Comparison of ENCODE assay signal across 19 mouse cellular contexts in genomic region chr2:31180081-31180551, GRCm38 (mm10). TPM values are rescaled to one million over a fixed set of nuclear protein-coding genes. Genes with fewer than 3 reads are reported as not detected.
DNase-seq lines count a peak whose midpoint lies in the region; ATAC-seq lines count a peak whose summit lies in the region.
"Had no signal": no experiment of that assay in that cellular context is flagged by ENCODE, and none has a peak within 500 bp of the region (broad histone marks: within the 10 kb centered on the region; RNA-seq: fewer than 3 reads in every experiment).

No protein-coding gene starts in this region.

- WGBS in heart, embryonic 10.5 days: 47% methylated on average over 7 of the region's 7 CpGs
- WGBS in lung, embryonic 15.5 days: 43% methylated on average over 7 of the region's 7 CpGs

- no peaks in the 10 kb centered on the region for H3K9me3 ChIP-seq in heart, embryonic 10.5 days
- H3K9me3 ChIP-seq in lung, embryonic 15.5 days: no peaks in the 10 kb centered on the region
- H3K9me3 ChIP-seq: forebrain, embryonic 12.5 days; heart, embryonic 12.5 days; limb, embryonic 10.5 days; liver, embryonic 15.5 days had no signal

- no peaks in the 10 kb centered on the region for H3K27me3 ChIP-seq in heart, embryonic 10.5 days (ENCODE audit: insufficient read depth, poor library complexity, severe bottlenecking)
- no peaks in the 10 kb centered on the region for H3K27me3 ChIP-seq in lung, embryonic 15.5 days
- H3K27me3 ChIP-seq: forebrain, embryonic 12.5 days; heart, embryonic 12.5 days; liver, embryonic 15.5 days had no signal

- peaks cover 94% of the 10 kb centered on the region for H3K36me3 ChIP-seq in heart, embryonic 10.5 days
- H3K36me3 ChIP-seq in lung, embryonic 15.5 days: peaks cover 64% of the 10 kb centered on the region

- H3K9ac ChIP-seq in lung, embryonic 15.5 days: no peak overlapping the region
- H3K9ac ChIP-seq: forebrain, embryonic 12.5 days; heart, embryonic 12.5 days; liver, embryonic 15.5 days had no signal

- peaks cover 24% of the 10 kb centered on the region for H3K4me1 ChIP-seq in heart, embryonic 10.5 days
- no peaks in the 10 kb centered on the region; the same call in 1 of the 2 replicates for H3K4me1 ChIP-seq in lung, embryonic 15.5 days
- H3K4me1 ChIP-seq: forebrain, embryonic 12.5 days; limb, embryonic 10.5 days; liver, embryonic 15.5 days had no signal

- no peak for DNase-seq in heart, embryonic 10.5 days (ENCODE audit: low spot score)
- no peak for DNase-seq in heart, postnatal 25 days (ENCODE audit: low spot score)
- DNase-seq in lung, postnatal 36 days: no peak
- DNase-seq in CD4-positive, CD25-positive, alpha-beta regulatory T cell, adult 2 months (ENCODE audit: low read depth, low spot score): peak; percentile 70
- DNase-seq in adrenal gland, postnatal 25 days: peak; percentile 59
- DNase-seq in retina, postnatal 1 day: no peak
- DNase-seq in left cerebral cortex, postnatal 10 days (ENCODE audit: extremely low spot score in 1 of 2, low spot score in 2 of 2): no peak
- DNase-seq: cerebellum, adult 11-12 months; cerebellum, postnatal 25 days; gastrocnemius, postnatal 36 days; kidney, postnatal 14 days; midbrain, embryonic 14.5 days had no signal

- peak overlapping the region; percentile 12; the same call in 1 of the 2 replicates for H3K27ac ChIP-seq in heart, embryonic 10.5 days
- 0 out of 2 replicates have a peak overlapping the region, but pooled peaks have one; percentile 11 for H3K27ac ChIP-seq in lung, embryonic 15.5 days
- H3K27ac ChIP-seq: forebrain, embryonic 12.5 days; limb, embryonic 10.5 days; liver, embryonic 15.5 days had no signal

- H3K4me3 ChIP-seq in heart, embryonic 10.5 days: no peak overlapping the region
- no peak overlapping the region for H3K4me3 ChIP-seq in lung, embryonic 15.5 days
- H3K4me3 ChIP-seq: forebrain, embryonic 12.5 days; heart, embryonic 12.5 days; limb, embryonic 10.5 days; liver, embryonic 15.5 days; myocyte had no signal

- intact Hi-C loops in heart, postnatal 25 days (cut with DNase I): loop anchor here (5.0 kb wide), 1 partner anchor 153 kb away; no protein-coding TSS in a partner anchor
- intact Hi-C loops in left cerebral cortex, postnatal 10 days (cut with DNase I): no loop called here

- no peak for ATAC-seq in lung, embryonic 15.5 days (ENCODE audit: borderline replicate concordance, extremely low read depth, low FRiP score, low TSS enrichment)
- ATAC-seq: intestine, postnatal 0 days had no signal

- H3K4me2 ChIP-seq in lung, embryonic 15.5 days: no peak overlapping the region
- H3K4me2 ChIP-seq: forebrain, embryonic 12.5 days; heart, embryonic 12.5 days; liver, embryonic 15.5 days had no signal

RNA-seq across cellular contexts. Expression of gene Gpr107, which starts 28.0 kb away (rescaled TPM):
- polyA plus RNA-seq in heart, embryonic 10.5 days (2016; fragmentation: Nextera tagmentation; extraction: Ambion mirVana): 35.9 and 37.4 TPM in 2 replicates
- total RNA-seq in heart, postnatal 25 days (2021): 10 to 100 TPM; 33.1 to 35.1 TPM
- polyA plus RNA-seq in lung, embryonic 15.5 days (2015; fragmentation: Nextera tagmentation; extraction: Ambion mirVana): 32.3 and 33.3 TPM in 2 replicates
- total RNA-seq in adrenal gland, postnatal 25 days (2021): 54.1 and 63.6 TPM in 2 replicates
- total RNA-seq in left cerebral cortex, postnatal 10 days (2021): 10 to 100 TPM; 50.2 to 61.9 TPM

RNA-seq across cellular contexts. Expression of gene Fnbp1, which starts 38.3 kb away (rescaled TPM):
- 17.7 and 21.6 TPM in 2 replicates for polyA plus RNA-seq in heart, embryonic 10.5 days (2016; fragmentation: Nextera tagmentation; extraction: Ambion mirVana)
- 10 to 100 TPM; 50.0 to 53.4 TPM for total RNA-seq in heart, postnatal 25 days (2021)
- polyA plus RNA-seq in lung, embryonic 15.5 days (2015; fragmentation: Nextera tagmentation; extraction: Ambion mirVana): 14.2 and 17.7 TPM in 2 replicates
- 50.9 and 66.0 TPM in 2 replicates for total RNA-seq in adrenal gland, postnatal 25 days (2021)
- total RNA-seq in left cerebral cortex, postnatal 10 days (2021): 10 to 100 TPM; 71.9 to 72.8 TPM

Comparison
In these comparisons a context has a peak if more than half of its experiments do, and no peak if none do; other contexts are left out.
1. DNase-seq: peak in CD4-positive, CD25-positive, alpha-beta regulatory T cell, adult 2 months (single experiment) and adrenal gland, postnatal 25 days (single experiment); none in heart, embryonic 10.5 days (single experiment), heart, postnatal 25 days (single experiment), lung, postnatal 36 days (single experiment), retina, postnatal 1 day (single experiment) and left cerebral cortex, postnatal 10 days (0 of 2).